Mouse (Mus musculus) hindbrain, embryonic 10.5 days (tissue): ENCODE measurements around the gene Btnl6. TPM values are rescaled to one million over a fixed set of nuclear protein-coding genes. Genes with fewer than 3 reads are reported as not detected.
A peak's percentile ranks its signal among the peaks of the same experiment; 100 is the strongest.

Source experiments
- DNase-seq: peaks from one replicate; pipeline ENCODE4 v3.0.0-alpha.2; 2017; ENCODE audit warnings: low spot score
- H3K27ac ChIP-seq: fragments of 300-500 bp; sonication (generic); 2 replicates; pipeline ENCODE4 v1.5.1; 2016; ENCODE audit warnings: mild to moderate bottlenecking, moderate library complexity
- H3K27me3 ChIP-seq: fragments of 300-500 bp; sonication (generic); 2 replicates; pipeline ENCODE4 v1.6.1; 2016; ENCODE audit warnings: mild to moderate bottlenecking; ENCODE audit not compliant: poor library complexity, insufficient read depth, severe bottlenecking
- H3K36me3 ChIP-seq: fragments of 300-500 bp; sonication (generic); 2 replicates; pipeline ENCODE4 v1.6.1; 2016; ENCODE audit warnings: mild to moderate bottlenecking, moderate library complexity
- H3K4me1 ChIP-seq: fragments of 300-500 bp; sonication (generic); replicated peaks from 2 replicates; pipeline ENCODE4 v1.6.1; 2016; ENCODE audit warnings: mild to moderate bottlenecking
- H3K4me3 ChIP-seq: fragments of 300-500 bp; sonication (generic); 2 replicates; pipeline ENCODE4 v1.5.1; 2016; ENCODE audit warnings: mild to moderate bottlenecking, moderate library complexity
- H3K9me3 ChIP-seq: fragments of 300-500 bp; sonication (generic); 2 replicates; pipeline ENCODE4 v1.6.1; 2016; ENCODE audit warnings: mild to moderate bottlenecking, moderate library complexity
- WGBS: fragments of 180-500 bp; shearing (Covaris S2); methylation state at CpG from one replicate; pipeline ENCODE4 v1.1.7; 2016; 5-methylcytosine and 5-hydroxymethylcytosine counted together
- polyA plus RNA-seq: library from polyadenylated mRNA; unstranded; fragments of >200 nt; fragmentation: Nextera tagmentation; extraction: Ambion mirVana; gene quantifications from 2 replicates; pipeline ENCODE4 v1.2.1, GENCODE M21; 2016

Gene Btnl6
- polyA plus RNA-seq, result not detected in 2 replicates

DNA sequence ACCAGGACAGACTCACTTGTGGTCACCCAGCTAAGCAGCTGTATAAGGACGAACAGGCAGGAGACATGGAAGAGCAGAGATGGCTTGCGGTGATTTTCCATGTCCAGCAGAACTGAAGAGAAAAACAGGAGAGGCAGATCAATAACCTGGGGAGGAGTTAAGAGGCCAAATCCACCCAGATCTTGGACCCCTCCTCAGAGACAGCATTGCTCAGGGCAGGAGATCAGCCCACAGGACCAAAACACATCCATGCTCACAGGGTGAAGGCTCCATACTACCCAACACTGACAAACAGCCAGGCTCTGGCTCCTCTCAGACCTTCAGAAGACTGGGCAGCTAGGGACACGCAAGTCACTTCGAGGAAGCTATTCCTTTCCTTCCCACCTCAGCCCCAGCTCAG, at the start of gene Btnl6:
Btnl6 (minus strand) TSS at position 101 of the 400 bp plus-strand sequence.
- Histone ChIP-seq H3K36me3 (no peaks in the 10 kb centered on the region), H3K9me3 (no peaks in the 10 kb centered on the region), H3K27ac (no peak within 1 kb of the TSS), H3K27me3 (peaks cover 5% of the 10 kb centered on the region; the same call in 1 of the 2 replicates), H3K4me3 (no peak within 1 kb of the TSS), H3K4me1 (no peaks in the 10 kb centered on the region)
- no peak for DNase-seq
- whole genome bisulfite sequencing, result 88% methylated on average over 4 of the region's 4 CpGs

GRCm38 (mm10) chr17:34564796-34565195, 47.6 kb upstream of the Btnl6 start:
- H3K27me3 ChIP-seq, result peaks cover 14% of the 10 kb centered on the region; the same call in 1 of the 2 replicates
- no peaks in the 10 kb centered on the region for H3K36me3 ChIP-seq
- H3K4me3 ChIP-seq, result peak overlapping the region; percentile 26; the same call in 1 of the 2 replicates
- no peaks in the 10 kb centered on the region for H3K9me3 ChIP-seq
- peaks cover 21% of the 10 kb centered on the region for H3K4me1 ChIP-seq
- DNase-seq, result no peak
- H3K27ac ChIP-seq, result peak overlapping the region; percentile 75
- WGBS, result 39% methylated on average over 3 of the region's 3 CpGs

DNA sequence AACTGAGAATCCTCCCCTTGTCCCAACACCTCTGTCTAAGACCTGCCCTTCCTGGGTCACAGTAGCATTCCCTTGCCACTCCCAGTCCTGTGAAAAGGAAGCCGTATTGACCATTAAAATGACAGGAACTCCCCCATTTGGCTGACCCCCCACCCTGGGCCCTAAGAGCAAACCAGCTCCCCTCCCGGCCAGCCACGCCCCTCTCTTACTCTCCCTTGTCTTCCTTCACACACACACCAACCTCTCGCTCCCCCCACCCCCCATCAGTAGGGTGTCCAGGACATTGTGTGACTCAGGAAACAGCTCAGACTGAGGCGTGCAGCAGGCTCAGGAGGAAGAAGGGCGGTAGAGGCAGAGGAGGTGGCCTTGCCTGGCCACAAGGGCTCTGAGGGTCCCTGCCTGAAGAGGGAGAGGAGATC, 46.9 kb upstream of the Btnl6 start, which contains the start of gene Notch4:
Notch4 (plus strand) TSS at position 266 of the 419 bp plus-strand sequence.
- Histone ChIP-seq H3K36me3 (no peaks in the 10 kb centered on the region), H3K27me3 (peaks cover 14% of the 10 kb centered on the region; the same call in 1 of the 2 replicates), H3K9me3 (no peaks in the 10 kb centered on the region), H3K27ac (peak within 1 kb of the TSS; percentile 75), H3K4me1 (peaks cover 21% of the 10 kb centered on the region), H3K4me3 (peak within 1 kb of the TSS; percentile 26)
- 9% methylated on average over 6 of the region's 6 CpGs for WGBS
- peak; percentile 16 for DNase-seq

GRCm38 (mm10) chr17:34563354-34563753, 46.2 kb upstream of the Btnl6 start:
- DNase-seq, result no peak
- Histone ChIP-seq H3K4me3 (no peak overlapping the region), H3K27me3 (peaks cover 12% of the 10 kb centered on the region; the same call in 1 of the 2 replicates), H3K9me3 (no peaks in the 10 kb centered on the region), H3K36me3 (no peaks in the 10 kb centered on the region), H3K4me1 (peaks cover 21% of the 10 kb centered on the region), H3K27ac (no peak overlapping the region)
- 80% methylated on average over 11 of the region's 11 CpGs for WGBS

DNA sequence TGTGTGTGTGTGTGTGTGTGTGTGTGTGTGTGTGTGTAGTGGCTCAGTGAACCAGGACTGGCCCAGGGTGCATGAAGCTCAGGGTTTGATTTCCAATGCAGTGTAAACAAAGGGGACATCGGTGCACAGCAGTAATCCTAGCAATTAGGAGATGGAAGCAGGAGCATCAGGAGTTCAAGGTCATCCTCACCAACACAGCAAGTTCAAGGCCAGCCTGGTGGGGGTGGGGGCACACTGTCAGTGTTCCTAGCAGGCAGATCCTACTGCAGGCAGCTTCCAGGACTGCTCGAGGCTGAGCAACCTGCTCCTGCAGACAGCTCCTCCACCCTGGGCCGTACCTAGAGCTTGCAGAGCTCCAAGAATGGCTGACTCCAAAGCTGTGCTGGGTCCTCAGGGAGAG, 45.4 kb upstream of the Btnl6 start:
- H3K27ac ChIP-seq, result no peak overlapping the region
- H3K36me3 ChIP-seq, result no peaks in the 10 kb centered on the region
- 0 out of 2 replicates have a peak, but pooled peaks cover 9% of the 10 kb centered on the region for H3K27me3 ChIP-seq
- no peaks in the 10 kb centered on the region for H3K9me3 ChIP-seq
- 70% methylated on average over 3 of the region's 3 CpGs for WGBS
- H3K4me1 ChIP-seq, result peaks cover 21% of the 10 kb centered on the region
- no peak overlapping the region for H3K4me3 ChIP-seq
- DNase-seq, result no peak

DNA sequence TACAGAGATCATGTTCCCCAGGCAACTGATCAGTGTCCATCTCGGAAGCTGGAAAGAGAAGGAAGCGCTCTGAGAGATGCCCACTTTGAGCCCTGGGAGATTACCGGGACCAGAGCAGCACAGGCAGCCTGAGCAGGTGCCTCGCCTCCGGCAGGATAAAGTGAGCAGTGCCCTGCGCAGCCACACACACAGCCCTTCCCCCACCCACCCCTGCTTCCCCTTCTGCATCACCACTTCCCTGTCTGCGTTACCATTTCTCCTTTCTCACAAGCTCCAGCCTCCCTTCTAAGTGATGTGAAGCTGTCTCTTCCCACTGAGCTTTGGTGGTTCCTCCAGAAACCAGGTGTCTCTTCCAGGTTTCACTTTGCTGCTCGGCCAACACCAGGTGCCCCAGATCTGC, 44.0 kb upstream of the Btnl6 start:
- Histone ChIP-seq H3K4me1 (peaks cover 21% of the 10 kb centered on the region), H3K9me3 (no peaks in the 10 kb centered on the region), H3K36me3 (no peaks in the 10 kb centered on the region), H3K27ac (peak overlapping the region; percentile 56), H3K4me3 (no peak overlapping the region), H3K27me3 (0 out of 2 replicates have a peak, but pooled peaks cover 4% of the 10 kb centered on the region)
- 46% methylated on average over 8 of the region's 8 CpGs for WGBS
- no peak for DNase-seq

DNA sequence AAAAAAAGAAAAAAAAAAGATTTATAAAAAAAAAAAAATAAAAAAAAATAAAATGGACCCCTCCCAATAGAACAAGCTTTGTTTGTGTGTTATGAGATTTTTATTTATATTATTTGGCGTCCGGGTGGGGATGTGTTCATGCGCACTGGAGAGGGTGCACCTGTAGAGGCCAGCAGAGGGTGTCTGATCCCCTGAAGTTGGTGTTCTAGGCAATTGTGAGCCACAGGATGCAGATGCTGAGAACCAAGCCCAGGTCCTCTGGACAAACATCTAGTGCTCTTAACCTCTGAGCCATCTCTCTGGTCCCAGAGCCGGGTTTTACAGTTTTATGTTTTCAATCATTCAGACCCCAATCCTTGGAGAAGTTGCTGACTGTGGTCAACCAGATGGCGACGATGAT, 43.3 kb upstream of the Btnl6 start:
- Histone ChIP-seq H3K27me3 (0 out of 2 replicates have a peak, but pooled peaks cover 4% of the 10 kb centered on the region), H3K4me3 (no peak overlapping the region), H3K4me1 (peaks cover 21% of the 10 kb centered on the region), H3K36me3 (no peaks in the 10 kb centered on the region), H3K27ac (no peak overlapping the region), H3K9me3 (no peaks in the 10 kb centered on the region)
- DNase-seq, result no peak
- WGBS, result 92% methylated on average over 6 of the region's 6 CpGs

- H3K4me3 ChIP-seq, result no peak overlapping the region
- 27% methylated on average over 15 of the region's 15 CpGs for WGBS
- H3K27me3 ChIP-seq, result 0 out of 2 replicates have a peak, but pooled peaks cover 2% of the 10 kb centered on the region
- no peaks in the 10 kb centered on the region for H3K36me3 ChIP-seq
- no peak overlapping the region for H3K27ac ChIP-seq
- no peaks in the 10 kb centered on the region for H3K9me3 ChIP-seq
- no peak for DNase-seq
- H3K4me1 ChIP-seq, result peaks cover 18% of the 10 kb centered on the region
Measured at GRCm38 (mm10) chr17:34559895-34560294, 42.7 kb upstream of the Btnl6 start.

DNA sequence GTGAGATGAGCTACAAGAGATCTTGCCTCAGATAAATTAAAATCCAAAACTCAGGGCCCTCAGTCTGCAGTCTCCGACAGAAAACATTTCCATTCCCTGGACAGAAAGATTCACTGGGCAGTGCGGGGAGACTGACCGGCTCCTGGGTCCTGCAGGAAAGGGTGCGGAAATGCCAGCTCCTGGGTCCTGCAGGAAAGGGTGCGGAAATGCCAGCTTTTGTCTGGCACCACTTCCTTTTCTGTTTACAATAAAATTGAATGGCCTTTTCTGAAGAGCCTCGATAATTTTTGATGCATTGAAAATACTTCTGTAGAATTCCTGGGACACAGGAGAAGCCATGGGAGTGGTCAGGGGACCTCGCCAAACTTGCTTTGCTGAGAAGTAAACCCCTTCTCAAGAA, 42.0 kb upstream of the Btnl6 start:
- 90% methylated on average over 7 of the region's 7 CpGs for WGBS
- Histone ChIP-seq H3K9me3 (no peaks in the 10 kb centered on the region), H3K27ac (no peak overlapping the region), H3K4me3 (no peak overlapping the region), H3K36me3 (no peaks in the 10 kb centered on the region), H3K27me3 (no peaks in the 10 kb centered on the region), H3K4me1 (peaks cover 10% of the 10 kb centered on the region)
- DNase-seq, result no peak

DNA sequence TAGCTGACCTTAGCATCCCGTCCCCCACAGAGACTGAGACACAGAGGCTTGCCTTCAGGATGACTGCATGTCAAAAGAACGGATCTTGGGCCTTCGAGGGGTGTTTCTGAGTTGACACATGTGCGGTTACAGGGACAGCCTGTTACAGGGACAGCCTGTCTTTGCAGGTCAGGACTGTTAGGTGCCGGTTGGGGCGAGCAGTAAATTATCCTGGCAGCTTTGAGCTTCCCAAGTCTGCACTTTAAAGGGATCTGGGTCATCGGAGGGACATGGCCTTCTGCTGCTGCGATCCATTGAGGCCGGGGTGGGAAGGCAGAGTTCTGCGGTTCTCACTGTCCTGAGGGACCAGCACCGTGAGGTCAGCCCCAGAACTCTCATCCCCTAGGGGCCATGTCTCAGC, 40.3 kb upstream of the Btnl6 start:
- Histone ChIP-seq H3K9me3 (no peaks in the 10 kb centered on the region), H3K4me1 (peaks cover 6% of the 10 kb centered on the region; the same call in 1 of the 2 replicates), H3K36me3 (no peaks in the 10 kb centered on the region), H3K4me3 (no peak overlapping the region), H3K27ac (no peak overlapping the region), H3K27me3 (no peaks in the 10 kb centered on the region)
- 80% methylated on average over 11 of the region's 11 CpGs for WGBS
- no peak for DNase-seq

- 88% methylated on average over 8 of the region's 8 CpGs for WGBS
- no peak overlapping the region for H3K27ac ChIP-seq
- no peaks in the 10 kb centered on the region for H3K9me3 ChIP-seq
- H3K4me1 ChIP-seq, result peaks cover 5% of the 10 kb centered on the region; the same call in 1 of the 2 replicates
- DNase-seq, result no peak
- no peak overlapping the region for H3K4me3 ChIP-seq
- H3K27me3 ChIP-seq, result no peaks in the 10 kb centered on the region
- no peaks in the 10 kb centered on the region for H3K36me3 ChIP-seq
Measured at GRCm38 (mm10) chr17:34556406-34556805, 39.3 kb upstream of the Btnl6 start.

DNA sequence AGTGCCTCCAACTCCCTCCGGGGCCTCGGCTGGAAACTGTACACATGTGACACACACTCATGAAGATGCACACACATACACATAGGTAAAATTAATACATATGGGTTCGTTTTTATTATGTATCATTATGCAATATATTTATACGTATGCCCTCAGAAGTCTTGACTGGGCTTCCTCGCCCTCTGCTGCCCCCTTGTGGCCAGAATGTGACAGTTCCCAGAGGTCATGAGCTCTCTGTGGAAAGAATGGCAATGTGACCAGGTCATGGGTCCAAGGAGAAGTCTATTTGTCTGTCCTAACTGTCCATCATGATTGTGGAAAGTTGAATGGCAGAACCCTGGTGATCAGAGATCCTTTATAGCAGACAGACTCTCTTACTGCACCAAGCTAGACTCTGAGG, 38.3 kb upstream of the Btnl6 start:
- Histone ChIP-seq H3K27me3 (no peaks in the 10 kb centered on the region), H3K36me3 (no peaks in the 10 kb centered on the region), H3K4me1 (no peaks in the 10 kb centered on the region), H3K27ac (no peak overlapping the region), H3K4me3 (no peak overlapping the region), H3K9me3 (no peaks in the 10 kb centered on the region)
- peak; percentile 78 for DNase-seq
- WGBS, result 25% methylated on average over 5 of the region's 5 CpGs

DNA sequence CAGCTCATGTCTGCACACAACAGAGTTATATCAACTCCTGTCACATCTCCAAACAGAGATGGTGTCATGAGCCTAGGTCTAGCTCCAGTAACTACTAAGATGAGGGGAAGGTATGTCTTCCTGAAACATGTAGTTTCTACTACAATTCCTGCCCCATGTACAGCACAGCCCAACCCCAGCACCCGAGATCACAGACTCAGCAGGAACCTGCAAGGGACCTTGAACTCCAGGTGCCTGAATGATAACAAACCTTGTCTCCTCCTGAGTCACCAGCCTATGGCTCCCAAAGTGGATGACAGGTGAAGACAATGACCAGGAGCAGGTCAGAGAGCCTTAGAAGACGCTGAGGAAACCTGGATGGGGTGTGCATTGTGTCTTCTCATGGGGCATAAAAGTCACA, 32.7 kb upstream of the Btnl6 start:
- H3K4me3 ChIP-seq, result no peak overlapping the region
- H3K27me3 ChIP-seq, result no peaks in the 10 kb centered on the region
- H3K27ac ChIP-seq, result no peak overlapping the region
- no peaks in the 10 kb centered on the region for H3K4me1 ChIP-seq
- DNase-seq, result no peak
- WGBS, result 81% methylated on average over 2 of the region's 2 CpGs
- H3K9me3 ChIP-seq, result no peaks in the 10 kb centered on the region
- H3K36me3 ChIP-seq, result no peaks in the 10 kb centered on the region

DNA sequence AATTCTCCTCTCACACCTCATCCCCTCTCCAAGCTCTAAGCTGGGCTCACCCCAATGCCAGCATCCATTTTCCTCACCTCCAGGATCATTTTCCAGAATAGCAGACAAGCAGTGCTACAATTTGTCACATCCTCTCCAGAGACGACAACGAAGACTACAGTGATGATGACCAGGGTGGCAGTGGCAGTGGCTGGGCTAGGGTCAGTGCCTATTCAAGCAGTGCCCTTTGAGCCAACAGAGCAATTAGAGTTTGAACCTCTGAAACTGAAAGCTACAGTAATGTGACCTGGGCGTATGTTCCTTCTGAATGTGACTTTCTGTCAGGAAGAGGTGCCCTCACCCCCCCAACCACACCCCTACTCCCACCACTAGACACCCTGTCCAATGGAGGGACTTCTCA, 32.0 kb upstream of the Btnl6 start:
- no peak for DNase-seq
- Histone ChIP-seq H3K27me3 (no peaks in the 10 kb centered on the region), H3K36me3 (no peaks in the 10 kb centered on the region), H3K4me3 (no peak overlapping the region), H3K4me1 (no peaks in the 10 kb centered on the region), H3K9me3 (no peaks in the 10 kb centered on the region), H3K27ac (no peak overlapping the region)
- WGBS, result 90% methylated on average over 3 of the region's 3 CpGs
